Mouse (Mus musculus) gastrocnemius, adult 2 months (tissue): ENCODE data around the gene Unc13d. TPM values are rescaled to one million over a fixed set of nuclear protein-coding genes. Genes with fewer than 3 reads are reported as not detected.
A peak's percentile ranks its signal among the peaks of the same experiment; 100 is the strongest.
"Not testable (repeated sequence)": the region's sequence is repeated elsewhere in the genome, so short reads cannot be mapped to it uniquely, and the experiment has no call there.

Experiments
- DNase-seq: peaks from one replicate; pipeline ENCODE4 v3.0.0; 2022
- H3K27ac ChIP-seq: fragments of 200-600 bp; 2 replicates; pipeline ENCODE4 v1.8.1; 2022; ENCODE audit warnings: mild to moderate bottlenecking
- H3K4me3 ChIP-seq: fragments of 200-600 bp; 2 replicates; pipeline ENCODE4 v1.8.1; 2022; ENCODE audit warnings: mild to moderate bottlenecking, moderate library complexity
- CTCF ChIP-seq: fragments of 200-600 bp; IDR thresholded peaks from 2 replicates; pipeline ENCODE4 v1.8.1; 2022; ENCODE audit warnings: antibody characterized with exemption, mild to moderate bottlenecking, moderate library complexity
- intact Hi-C: fragments of 180-260 bp; cut with DNase I; formaldehyde crosslinking; loops from one replicate; pipeline ENCODE4 v1.15.1; 2025
- total RNA-seq, 2 experiments: library from RNA; stranded (reverse); gene quantifications; 2 replicates each; pipeline ENCODE4 v1.2.3; 2021

Unc13d gene
- total RNA-seq, 2 experiments from 2014 or later, result 0.13 to 0.50 TPM

- Histone ChIP-seq H3K4me3 (peak within 1 kb of the TSS; percentile 91), H3K27ac (peak within 1 kb of the TSS; percentile 98)
- peak; percentile 96 for DNase-seq
- TF ChIP-seq CTCF, result no peak
- intact Hi-C loops, result loop anchor here (2.0 to 5.0 kb wide), 2 partner anchors 57 to 102 kb away; partner anchors contain the start of genes Trim65 and Wbp2
These were observed 47.5 kb downstream of the Unc13d start, which contains the start of gene Unk for GRCm38 (mm10) chr11:116030088-116030897. Gene Unk (plus strand): TSS chr11:116030322.

DNA sequence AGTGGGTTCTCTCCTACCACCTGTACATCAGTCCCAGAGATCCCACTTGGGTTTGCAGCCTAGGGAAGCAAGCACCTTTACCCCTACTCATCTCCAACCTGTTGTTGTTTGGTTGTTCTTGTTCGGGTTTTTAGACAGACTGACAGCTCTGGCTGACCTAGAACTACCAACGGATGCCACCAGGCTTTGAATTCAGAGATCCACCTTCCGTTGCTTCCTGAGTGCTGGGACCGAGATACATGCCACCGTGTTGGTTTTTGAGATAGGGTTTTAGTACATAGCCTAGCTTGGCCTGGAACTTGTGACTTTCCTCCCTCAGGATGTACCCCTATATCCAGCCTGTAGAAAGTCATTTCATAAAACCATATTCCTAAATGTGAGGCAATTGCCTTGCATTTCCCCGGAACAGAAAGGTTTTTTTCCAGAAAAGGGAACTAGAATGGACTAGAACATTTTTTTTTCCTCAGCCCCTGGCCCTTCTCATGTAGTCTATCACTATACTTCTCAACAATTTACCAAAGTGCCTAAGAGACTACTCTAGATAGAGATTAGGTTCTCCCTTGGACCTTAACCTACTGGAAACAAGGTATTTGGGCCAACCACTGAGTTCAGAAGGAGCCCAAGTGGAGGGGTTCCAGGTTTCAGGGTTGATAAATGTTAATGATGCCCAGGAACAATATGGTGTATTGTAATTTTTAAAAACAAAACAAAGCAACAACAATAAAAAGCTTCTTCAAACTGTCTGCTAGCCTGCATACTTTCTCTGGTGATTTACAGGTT is 48.5 kb downstream of the Unc13d start:
- H3K27ac ChIP-seq, result peak overlapping the region; percentile 98
- DNase-seq, result no peak
- intact Hi-C loops, result no loop called here
- H3K4me3 ChIP-seq, result peak overlapping the region; percentile 91
- no peak for TF ChIP-seq CTCF

DNA sequence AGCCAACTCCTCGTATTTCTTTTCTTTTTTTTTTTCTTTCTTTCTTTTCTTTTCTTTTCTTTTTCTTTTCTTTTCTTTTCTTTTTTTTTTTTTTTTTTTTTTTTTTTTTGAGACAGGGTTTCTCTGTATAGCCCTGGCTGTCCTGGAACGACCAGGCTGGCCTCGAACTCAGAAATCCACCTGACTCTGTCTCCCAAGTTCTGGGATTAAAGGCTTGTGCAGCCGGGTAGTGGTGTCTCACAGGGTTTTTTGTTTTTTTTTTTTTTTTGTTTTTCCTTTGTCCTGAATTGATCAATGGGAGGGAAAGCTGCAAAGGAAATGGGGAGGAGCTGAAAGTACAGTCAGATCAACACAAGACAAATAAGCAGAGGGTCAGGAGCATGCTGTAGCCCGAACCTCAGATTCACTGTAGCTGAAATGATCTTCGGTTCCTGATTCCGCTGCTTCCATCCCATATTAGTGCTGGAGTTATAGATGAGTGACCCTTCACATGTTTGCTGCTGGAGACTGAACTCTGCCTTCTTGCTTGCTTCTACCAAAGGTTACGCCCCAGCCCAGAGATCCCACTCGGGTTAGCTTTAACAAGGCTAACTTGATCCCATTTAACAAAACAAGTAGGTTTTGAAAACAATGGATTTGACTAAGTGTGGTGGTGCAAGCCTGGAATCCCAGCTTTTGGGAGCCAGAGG is 49.4 kb downstream of the Unc13d start:
- no peak overlapping the region for H3K27ac ChIP-seq
- no peak overlapping the region for H3K4me3 ChIP-seq
- intact Hi-C loops, result no loop called here
- no peak for DNase-seq
- no peak for TF ChIP-seq CTCF

DNA sequence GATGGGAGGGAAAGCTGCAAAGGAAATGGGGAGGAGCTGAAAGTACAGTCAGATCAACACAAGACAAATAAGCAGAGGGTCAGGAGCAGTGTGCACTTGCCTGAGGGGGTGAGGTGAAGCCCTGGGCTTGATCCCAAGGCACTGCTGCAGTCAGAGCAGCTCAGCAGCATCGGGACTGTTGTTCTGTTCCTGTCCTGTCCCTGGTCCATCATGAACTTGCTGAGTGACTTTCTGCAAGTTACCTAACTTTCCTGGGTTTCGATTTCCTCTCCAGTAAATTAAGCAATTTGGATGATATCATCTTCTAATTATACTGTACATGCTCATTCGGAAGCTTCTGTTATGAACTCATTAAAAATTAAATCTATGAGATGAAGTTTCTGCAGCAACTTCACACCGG is 50.0 kb downstream of the Unc13d start, which contains the start of gene H3f3b:
Gene H3f3b, minus strand, starts transcription at position 207 of the 400 bp plus-strand sequence.
- TF ChIP-seq CTCF, result no peak
- Histone ChIP-seq H3K27ac (peak within 1 kb of the TSS; percentile 49), H3K4me3 (no peak within 1 kb of the TSS)
- DNase-seq, result no peak
- intact Hi-C loops, result no loop called here

DNA sequence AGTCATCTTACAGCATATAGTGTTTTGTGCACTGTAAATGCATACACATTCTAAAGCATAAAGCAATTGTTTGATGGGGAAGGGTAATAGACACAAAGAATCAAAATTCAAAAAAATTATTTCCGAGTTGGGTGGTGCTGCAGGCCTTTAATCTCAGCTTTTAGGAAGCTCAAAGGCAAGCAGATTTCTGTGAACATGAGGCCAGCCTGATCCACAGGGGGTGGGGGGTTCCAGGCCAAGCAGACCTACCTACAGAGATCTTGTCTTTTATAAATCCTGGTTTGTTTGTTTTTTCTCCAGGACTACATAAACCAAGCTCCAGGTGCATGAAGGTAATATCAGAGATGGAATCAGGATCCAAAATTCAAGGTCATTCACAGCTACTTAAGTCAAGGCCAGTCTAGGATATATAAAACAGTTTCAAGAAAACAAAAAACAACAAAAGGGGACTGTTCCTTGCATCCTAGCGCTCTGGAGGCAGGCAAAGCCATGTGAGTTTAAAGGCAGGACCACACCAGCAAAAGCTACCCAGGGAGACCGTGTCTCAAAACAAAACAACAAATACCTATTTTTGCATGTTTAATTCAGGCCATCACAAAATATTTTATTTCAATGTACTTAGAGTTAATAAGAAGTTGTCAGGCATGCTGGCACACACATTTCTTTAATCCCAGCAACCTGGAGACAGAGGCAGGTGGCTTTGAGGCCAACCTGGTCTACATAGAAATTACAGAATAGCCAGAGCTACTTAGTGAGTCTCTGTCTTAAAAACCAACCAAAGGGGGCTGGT is 52.5 kb downstream of the Unc13d start:
- intact Hi-C loops, result no loop called here
- Histone ChIP-seq H3K27ac (peak overlapping the region; percentile 75), H3K4me3 (no peak overlapping the region)
- TF ChIP-seq CTCF, result no peak
- DNase-seq, result no peak

GRCm38 (mm10) chr11:116024356-116024808 is 53.4 kb downstream of the Unc13d start:
- intact Hi-C loops, result no loop called here
- peak; percentile 96 for DNase-seq
- no peak for TF ChIP-seq CTCF
- Histone ChIP-seq H3K4me3 (peak overlapping the region; percentile 93), H3K27ac (peak overlapping the region; percentile 100)

DNA sequence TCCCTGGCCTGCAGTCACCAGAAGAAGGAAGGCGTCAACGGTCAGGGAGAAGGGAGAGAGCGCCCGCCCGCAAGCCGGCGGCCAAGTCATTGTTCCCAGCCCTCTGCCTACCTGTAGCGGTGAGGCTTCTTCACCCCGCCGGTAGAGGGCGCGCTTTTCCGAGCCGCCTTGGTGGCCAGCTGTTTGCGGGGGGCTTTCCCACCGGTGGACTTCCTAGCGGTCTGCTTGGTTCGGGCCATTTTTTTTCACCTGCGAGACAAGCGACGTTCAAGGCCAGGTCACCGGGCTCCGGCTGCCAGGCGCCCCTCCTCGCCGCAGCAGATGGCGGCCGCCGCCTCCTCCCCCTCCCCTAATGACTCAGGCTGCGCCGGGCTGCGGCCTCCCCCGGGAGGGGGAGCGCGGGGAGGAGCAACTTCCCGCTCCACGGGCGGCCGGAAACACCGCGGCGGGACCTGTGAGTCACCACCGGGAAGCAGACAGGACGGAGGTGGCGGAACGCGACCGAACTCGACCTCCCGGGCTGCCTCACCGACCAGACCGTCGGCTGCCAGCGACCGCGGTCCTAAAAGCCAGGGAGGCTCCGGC is 53.9 kb downstream of the Unc13d start:
- H3K27ac ChIP-seq, result peak overlapping the region; percentile 100
- intact Hi-C loops, result no loop called here
- H3K4me3 ChIP-seq, result peak overlapping the region; percentile 93
- peak; percentile 90 for DNase-seq
- peak; percentile 92; the same call in 1 of the 2 replicates for TF ChIP-seq CTCF

GRCm38 (mm10) chr11:116023074-116023770 is 54.5 kb downstream of the Unc13d start:
- DNase-seq, intact Hi-C loops: not testable (repeated sequence)
- Histone ChIP-seq H3K4me3 (peak overlapping the region; percentile 93), H3K27ac (peak overlapping the region; percentile 100)

DNA sequence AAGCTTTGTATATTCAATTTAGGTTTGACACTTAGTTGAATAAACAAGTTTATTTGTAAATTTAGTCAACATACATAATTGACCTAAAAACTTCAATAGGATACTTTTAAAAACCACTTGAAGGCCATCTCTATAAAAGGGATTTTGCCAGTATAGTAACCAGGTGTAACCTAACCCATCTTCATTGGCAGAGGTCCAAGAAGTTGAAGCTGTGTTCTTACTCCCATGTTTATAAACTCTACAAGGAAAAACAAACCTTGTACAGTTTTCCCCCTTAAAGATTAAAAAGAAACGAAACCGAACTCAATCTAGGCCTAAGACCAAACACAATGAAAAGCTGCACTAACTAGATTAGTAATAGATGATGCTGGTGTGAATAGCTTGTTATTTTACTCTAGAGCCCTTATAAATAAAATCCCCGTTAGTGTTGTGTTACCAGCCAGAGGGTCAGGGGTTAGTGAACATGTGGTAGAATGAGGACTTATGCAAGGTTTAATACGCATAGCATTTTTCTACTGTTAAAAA is 55.4 kb downstream of the Unc13d start:
- H3K4me3 ChIP-seq, result peak overlapping the region; percentile 93
- no peak for DNase-seq
- H3K27ac ChIP-seq, result no peak overlapping the region; the same call in 1 of the 2 replicates
- intact Hi-C loops, result no loop called here
- no peak for TF ChIP-seq CTCF
